Mouse (Mus musculus): Measurements from ENCODE around the gene Aipl1. TPM values are rescaled to one million over a fixed set of nuclear protein-coding genes. Genes with fewer than 3 reads are reported as not detected.
A peak's percentile ranks its signal among the peaks of the same experiment; 100 is the strongest.
"Not testable (repeated sequence)": the region's sequence is repeated elsewhere in the genome, so short reads cannot be mapped to it uniquely, and the experiment has no call there.

The Aipl1 gene
- polyA plus RNA-seq, 1 experiment, result 0.04 TPM

DNA sequence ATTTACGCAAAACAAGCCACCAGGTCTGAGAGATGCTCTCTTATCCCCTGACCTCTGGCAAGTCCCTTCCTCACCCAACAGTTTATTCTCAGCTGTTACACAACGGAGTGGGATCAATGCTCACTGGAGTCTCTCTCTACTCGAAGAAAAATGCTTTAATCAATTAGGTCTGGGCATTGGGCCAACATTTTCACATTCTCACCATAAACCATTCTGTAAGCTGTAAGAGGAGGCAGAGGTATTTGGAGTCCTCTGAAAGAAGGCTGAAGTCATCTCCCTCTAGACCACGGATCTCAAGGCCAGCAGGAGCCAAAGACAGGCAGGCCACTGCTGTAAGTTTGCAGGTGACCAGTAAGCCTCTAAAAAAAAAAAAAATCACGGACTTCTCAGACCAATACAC is 26.9 kb downstream of the Aipl1 start:
- no peak overlapping the region for H3K4me3 ChIP-seq (ENCODE audit: insufficient read depth, low read length)
- H3K4me1 ChIP-seq (ENCODE audit: control insufficient read depth, insufficient read depth, low read length), result peaks cover 3% of the 10 kb centered on the region; the same call in 1 of the 2 replicates
- no peak overlapping the region for H3K27ac ChIP-seq (ENCODE audit: insufficient read depth, low read length)
- TF ChIP-seq CTCF (IDR thresholded peaks at IDR 0.05; ENCODE audit: extremely low read depth, insufficient read depth, low read length) (no peak), POLR2A (IDR thresholded peaks at IDR 0.05; ENCODE audit: extremely low read depth, insufficient read depth, low read length) (no peak)

DNA sequence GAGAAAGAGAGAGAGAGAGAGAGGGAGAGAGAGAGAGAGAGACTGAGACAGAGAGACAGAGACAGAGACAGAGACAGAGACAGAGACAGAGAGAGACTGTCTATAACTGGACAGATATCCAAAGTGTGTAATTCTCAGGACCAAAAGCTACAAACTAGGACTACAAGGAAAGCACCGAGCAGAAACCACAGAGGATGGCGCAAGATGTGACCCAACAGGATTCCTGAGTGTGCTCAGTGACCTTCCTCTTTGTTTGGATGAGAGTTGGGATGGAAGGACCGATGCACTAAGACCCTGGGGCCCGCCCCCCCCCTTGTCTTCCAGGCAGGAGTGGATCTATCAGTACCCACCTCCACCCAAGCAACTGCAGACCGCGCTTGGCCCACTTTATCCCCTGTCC is 31.8 kb downstream of the Aipl1 start:
- H3K4me1 ChIP-seq (ENCODE audit: control insufficient read depth, insufficient read depth, low read length), result no peaks in the 10 kb centered on the region
- TF ChIP-seq POLR2A (IDR thresholded peaks at IDR 0.05; ENCODE audit: extremely low read depth, insufficient read depth, low read length), result no peak
- no peak for TF ChIP-seq CTCF (IDR thresholded peaks at IDR 0.05; ENCODE audit: extremely low read depth, insufficient read depth, low read length)

DNA sequence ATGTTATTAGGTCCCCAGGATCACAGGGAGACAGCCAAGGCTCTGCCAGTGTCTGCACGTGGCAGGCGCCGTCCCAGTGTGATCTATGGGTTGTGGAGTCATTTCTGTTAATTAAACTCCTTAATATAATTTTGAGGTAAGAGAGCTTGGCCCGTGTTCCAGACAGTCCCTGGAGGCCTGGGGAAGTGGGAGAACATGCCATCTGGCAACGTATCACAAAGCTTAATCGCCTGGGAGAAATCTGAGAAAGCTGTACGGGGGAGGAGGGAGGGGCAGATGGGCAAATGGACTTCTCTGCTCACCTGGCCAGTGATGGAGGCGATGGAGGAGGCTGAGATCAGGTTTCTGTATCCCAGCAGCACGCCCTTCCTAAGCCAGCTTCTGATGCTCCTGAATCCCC is 34.1 kb downstream of the Aipl1 start:
- TF ChIP-seq POLR2A (IDR thresholded peaks at IDR 0.05; ENCODE audit: extremely low read depth, insufficient read depth, low read length), result no peak
- no peak for TF ChIP-seq CTCF (IDR thresholded peaks at IDR 0.05; ENCODE audit: extremely low read depth, insufficient read depth, low read length)
- H3K27ac ChIP-seq (ENCODE audit: insufficient read depth, low read length), result no peak overlapping the region
- H3K4me3 ChIP-seq (ENCODE audit: insufficient read depth, low read length), result no peak overlapping the region
- H3K4me1 ChIP-seq (ENCODE audit: control insufficient read depth, insufficient read depth, low read length), result no peaks in the 10 kb centered on the region

More for the DNA sequence above, 31.8 kb downstream of the Aipl1 start:
- Histone ChIP-seq H3K4me3 (ENCODE audit: insufficient read depth, low read length) (no peak overlapping the region), H3K27ac (ENCODE audit: insufficient read depth, low read length) (no peak overlapping the region)

DNA sequence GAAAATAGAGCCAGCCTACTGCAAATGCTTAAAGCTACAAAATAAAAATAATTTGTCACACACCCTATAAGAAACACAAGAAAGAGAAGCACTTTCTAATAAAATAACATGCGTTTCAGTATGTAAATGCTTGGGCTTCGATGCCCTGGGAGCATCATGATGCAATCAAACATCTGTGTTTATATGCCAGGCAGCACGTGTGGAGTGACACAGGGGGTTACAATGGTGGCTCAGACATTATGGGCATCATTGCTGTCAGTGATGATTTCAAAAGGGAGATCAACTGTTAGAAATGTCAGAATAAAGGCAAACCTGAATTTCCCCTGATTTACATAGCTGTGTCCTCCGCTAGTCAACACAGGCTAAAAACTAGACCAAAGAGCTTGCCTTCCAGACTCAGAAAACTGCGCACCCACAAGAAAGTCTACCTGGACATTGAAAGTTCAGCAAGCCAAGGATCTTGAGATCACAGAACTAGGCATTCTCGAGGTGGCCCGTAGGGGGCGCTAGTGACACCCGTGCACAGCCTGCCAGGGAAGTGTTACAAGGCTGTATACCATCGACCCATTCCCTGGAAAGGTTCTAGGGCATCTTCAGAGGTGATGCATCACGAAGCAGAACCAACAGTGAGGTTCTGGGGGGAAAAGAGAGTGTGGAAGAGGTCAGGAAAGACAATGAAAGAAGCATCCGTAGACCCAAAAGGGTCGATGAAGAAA is 35.0 kb downstream of the Aipl1 start:
- TF ChIP-seq CTCF (IDR thresholded peaks at IDR 0.05; ENCODE audit: extremely low read depth, insufficient read depth, low read length) (peak; percentile 41; the same call in 1 of the 2 replicates), POLR2A (IDR thresholded peaks at IDR 0.05; ENCODE audit: extremely low read depth, insufficient read depth, low read length) (no peak)
- no peak overlapping the region for H3K27ac ChIP-seq (ENCODE audit: insufficient read depth, low read length)
- no peaks in the 10 kb centered on the region for H3K4me1 ChIP-seq (ENCODE audit: control insufficient read depth, insufficient read depth, low read length)
- no peak overlapping the region for H3K4me3 ChIP-seq (ENCODE audit: insufficient read depth, low read length)

DNA sequence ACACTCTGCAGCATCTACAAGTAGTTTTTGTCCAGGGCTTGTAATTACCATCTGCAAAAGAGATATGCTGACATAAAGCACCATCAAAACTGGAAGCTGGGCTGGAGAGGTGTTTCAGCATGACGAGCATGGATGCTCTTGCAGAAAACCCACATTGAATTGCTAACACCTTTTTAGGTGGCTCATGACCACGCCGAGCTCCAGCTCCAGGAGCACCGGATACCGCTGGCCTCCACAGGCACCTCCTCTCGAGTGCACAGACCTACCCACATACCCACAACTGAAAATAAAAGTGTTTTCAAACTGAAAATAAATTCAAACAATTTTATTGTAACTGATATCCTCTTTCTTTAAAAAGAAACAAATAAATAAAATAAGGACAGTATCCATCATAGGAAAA is 37.1 kb downstream of the Aipl1 start:
- Histone ChIP-seq H3K4me1 (ENCODE audit: control insufficient read depth, insufficient read depth, low read length) (no peaks in the 10 kb centered on the region), H3K4me3 (ENCODE audit: insufficient read depth, low read length) (no peak overlapping the region)

DNA sequence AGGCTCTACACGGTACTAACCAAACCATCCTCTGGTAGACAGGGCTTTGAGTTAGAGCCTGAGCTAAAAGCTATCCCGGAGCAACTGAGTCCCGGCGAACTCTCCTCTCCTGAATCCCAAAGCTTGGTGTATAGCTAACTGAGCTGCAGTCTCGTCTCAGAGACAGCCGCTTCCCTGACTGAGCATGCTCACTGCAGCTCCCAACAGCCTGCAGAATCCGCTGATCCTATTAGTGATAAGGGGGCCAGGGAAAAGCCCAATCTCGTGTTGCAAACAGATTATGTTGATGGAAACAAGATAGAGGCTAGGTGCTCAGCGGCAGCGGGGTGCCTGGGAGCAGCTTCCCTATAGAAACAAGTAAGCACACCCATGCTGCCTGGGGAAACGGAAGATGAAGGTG is 40.5 kb downstream of the Aipl1 start:
- H3K4me3 ChIP-seq (ENCODE audit: insufficient read depth, low read length), result no peak overlapping the region
- TF ChIP-seq CTCF (IDR thresholded peaks at IDR 0.05; ENCODE audit: extremely low read depth, insufficient read depth, low read length), result no peak
- TF ChIP-seq POLR2A (IDR thresholded peaks at IDR 0.05; ENCODE audit: extremely low read depth, insufficient read depth, low read length), result no peak
- no peaks in the 10 kb centered on the region for H3K4me1 ChIP-seq (ENCODE audit: control insufficient read depth, insufficient read depth, low read length)
- no peak overlapping the region for H3K27ac ChIP-seq (ENCODE audit: insufficient read depth, low read length)

More for the DNA sequence above, 37.1 kb downstream of the Aipl1 start:
- no peak for TF ChIP-seq POLR2A (IDR thresholded peaks at IDR 0.05; ENCODE audit: extremely low read depth, insufficient read depth, low read length)
- TF ChIP-seq CTCF (IDR thresholded peaks at IDR 0.05; ENCODE audit: extremely low read depth, insufficient read depth, low read length), result no peak
- H3K27ac ChIP-seq (ENCODE audit: insufficient read depth, low read length), result no peak overlapping the region

DNA sequence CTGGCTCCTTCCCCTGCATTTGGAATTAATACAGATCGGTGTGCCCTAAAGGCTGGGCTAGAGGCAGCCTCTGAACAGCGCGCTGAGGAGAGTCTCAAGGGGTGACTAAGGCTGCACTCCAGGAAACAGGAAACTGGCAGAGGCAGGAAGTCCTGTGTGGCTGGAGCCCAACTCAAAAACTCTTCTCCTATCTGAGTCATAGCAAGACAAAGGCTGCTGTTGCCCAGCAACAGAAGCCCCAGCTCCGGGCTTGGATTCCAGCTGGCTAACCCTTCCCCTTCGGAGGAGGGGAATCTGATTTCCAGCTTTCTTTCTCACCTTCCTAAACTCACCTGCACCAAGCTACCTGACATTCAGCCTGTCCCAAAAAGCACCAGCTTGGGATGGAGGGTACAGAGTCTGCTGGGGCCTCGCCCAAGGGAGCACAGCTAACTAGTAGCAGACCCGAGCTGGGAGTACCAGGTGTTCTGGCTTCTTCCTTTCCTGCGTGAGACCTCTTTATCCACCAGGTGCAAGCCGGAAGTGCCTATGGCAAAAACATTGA is 41.3 kb downstream of the Aipl1 start:
- H3K27ac ChIP-seq (ENCODE audit: insufficient read depth, low read length), result no peak overlapping the region
- no peaks in the 10 kb centered on the region for H3K4me1 ChIP-seq (ENCODE audit: control insufficient read depth, insufficient read depth, low read length)
- H3K4me3 ChIP-seq (ENCODE audit: insufficient read depth, low read length), result no peak overlapping the region
- no peak for TF ChIP-seq POLR2A (IDR thresholded peaks at IDR 0.05; ENCODE audit: extremely low read depth, insufficient read depth, low read length)
- TF ChIP-seq CTCF (IDR thresholded peaks at IDR 0.05; ENCODE audit: extremely low read depth, insufficient read depth, low read length), result no peak

DNA sequence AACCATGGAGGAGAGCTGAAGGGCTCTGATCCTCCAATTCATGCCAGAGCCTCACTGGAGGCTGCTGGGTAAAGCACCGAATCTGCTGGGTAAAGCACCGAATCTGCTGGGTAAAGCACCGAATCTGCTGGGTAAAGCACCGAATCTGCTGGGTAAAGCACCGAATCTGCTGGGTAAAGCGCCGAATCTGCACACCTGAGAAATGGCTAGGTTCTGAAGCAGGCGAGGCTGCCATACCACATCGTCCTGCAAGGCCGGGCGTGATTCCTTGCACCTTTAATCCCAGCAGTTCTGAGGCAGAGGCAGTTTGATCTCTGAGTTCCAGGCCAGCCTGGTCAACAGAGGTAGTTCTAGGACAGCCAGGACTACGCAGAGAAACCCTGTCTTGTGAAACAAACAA is 44.9 kb downstream of the Aipl1 start:
- TF ChIP-seq CTCF (IDR thresholded peaks at IDR 0.05; ENCODE audit: extremely low read depth, insufficient read depth, low read length) (no peak), POLR2A (IDR thresholded peaks at IDR 0.05; ENCODE audit: extremely low read depth, insufficient read depth, low read length) (no peak)

DNA sequence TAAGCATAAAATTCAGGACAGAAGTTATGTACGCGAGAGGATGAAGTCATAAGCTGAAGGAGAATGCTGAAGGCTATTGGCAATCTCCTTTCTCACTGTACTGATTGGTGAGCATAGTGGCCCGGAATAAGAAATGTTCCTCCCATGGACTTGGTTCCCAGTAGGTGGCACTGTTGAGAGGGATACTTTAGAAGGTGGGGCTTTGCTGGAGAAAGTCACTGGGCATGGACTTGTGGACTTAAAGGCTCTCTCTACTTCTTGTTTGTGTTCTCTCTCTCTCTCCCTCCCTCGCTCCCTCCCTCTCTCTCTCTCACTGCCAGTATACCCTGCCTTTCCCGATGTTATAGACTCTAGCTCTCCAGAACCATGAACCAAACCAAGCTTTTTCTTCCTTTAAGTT is 45.8 kb downstream of the Aipl1 start:
- Histone ChIP-seq H3K27ac (ENCODE audit: insufficient read depth, low read length) (no peak overlapping the region), H3K4me3 (ENCODE audit: insufficient read depth, low read length) (no peak overlapping the region), H3K4me1 (ENCODE audit: control insufficient read depth, insufficient read depth, low read length) (no peaks in the 10 kb centered on the region)
- peak; percentile 61 for TF ChIP-seq CTCF (IDR thresholded peaks at IDR 0.05; ENCODE audit: extremely low read depth, insufficient read depth, low read length)
- TF ChIP-seq POLR2A (IDR thresholded peaks at IDR 0.05; ENCODE audit: extremely low read depth, insufficient read depth, low read length), result no peak

More for the DNA sequence above, 44.9 kb downstream of the Aipl1 start:
- Histone ChIP-seq H3K27ac (ENCODE audit: insufficient read depth, low read length) (no peak overlapping the region), H3K4me1 (ENCODE audit: control insufficient read depth, insufficient read depth, low read length) (no peaks in the 10 kb centered on the region), H3K4me3 (ENCODE audit: insufficient read depth, low read length) (no peak overlapping the region)

DNA sequence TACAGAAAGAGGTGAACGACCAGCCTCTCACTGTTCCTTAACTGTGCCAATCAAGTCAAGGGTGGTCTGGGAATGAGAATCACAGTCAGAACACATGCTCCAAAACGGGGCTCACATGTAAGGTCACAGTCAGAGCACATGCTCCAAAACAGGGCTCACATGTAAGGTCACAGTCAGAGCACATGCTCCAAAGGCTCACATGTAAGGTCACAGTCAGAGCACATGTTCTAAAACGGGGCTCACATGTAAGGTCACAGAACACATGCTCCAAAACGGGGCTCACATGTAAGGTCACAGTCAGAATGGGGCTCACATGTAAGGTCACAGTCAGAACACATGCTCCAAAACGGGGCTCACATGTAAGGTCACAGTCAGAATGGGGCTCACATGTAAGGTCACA is 47.9 kb downstream of the Aipl1 start:
- H3K4me3 ChIP-seq (ENCODE audit: insufficient read depth, low read length); H3K27ac ChIP-seq (ENCODE audit: insufficient read depth, low read length); H3K4me1 ChIP-seq (ENCODE audit: control insufficient read depth, insufficient read depth, low read length): not testable (repeated sequence)
